Mouse (Mus musculus) limb, embryonic 13.5 days (tissue): Measurements from ENCODE around the gene 1110051M20Rik. TPM values are rescaled to one million over a fixed set of nuclear protein-coding genes. Genes with fewer than 3 reads are reported as not detected.

ENCODE experiments used
- ATAC-seq: fragments of 200-750 bp; cut with Nextera tagmentation; 2 replicates; pipeline ENCODE4 v1.8.0; 2017; ENCODE audit warnings: low read depth, moderate number of reproducible peaks, moderate TSS enrichment; ENCODE audit not compliant: low FRiP score
- H3K27ac ChIP-seq: fragments of 300-500 bp; sonication (generic); 2 replicates; pipeline ENCODE4 v1.5.1; 2015; ENCODE audit warnings: inconsistent platforms, mild to moderate bottlenecking, moderate library complexity
- H3K27me3 ChIP-seq: fragments of 300-500 bp; sonication (generic); 2 replicates; pipeline ENCODE4 v1.6.1; 2015; ENCODE audit warnings: mild to moderate bottlenecking, inconsistent platforms
- H3K36me3 ChIP-seq: fragments of 300-500 bp; sonication (generic); 2 replicates; pipeline ENCODE4 v1.6.1; 2015; ENCODE audit warnings: inconsistent platforms, mild to moderate bottlenecking, moderate library complexity
- H3K4me1 ChIP-seq: fragments of 300-500 bp; sonication (generic); 2 replicates; pipeline ENCODE4 v1.6.1; 2015; ENCODE audit warnings: inconsistent platforms
- H3K4me2 ChIP-seq: fragments of 300-500 bp; sonication (generic); replicated peaks from 2 replicates; pipeline ENCODE4 v1.6.1; 2015; ENCODE audit warnings: inconsistent platforms, mild to moderate bottlenecking, moderate library complexity
- H3K4me3 ChIP-seq: fragments of 300-500 bp; sonication (generic); 2 replicates; pipeline ENCODE4 v1.5.1; 2015; ENCODE audit warnings: moderate library complexity, mild to moderate bottlenecking, inconsistent platforms
- H3K9ac ChIP-seq: fragments of 300-500 bp; sonication (generic); 2 replicates; pipeline ENCODE4 v1.6.1; 2015; ENCODE audit warnings: mild to moderate bottlenecking, inconsistent platforms
- H3K9me3 ChIP-seq: fragments of 300-500 bp; sonication (generic); 2 replicates; pipeline ENCODE4 v1.6.1; 2016; ENCODE audit warnings: inconsistent platforms
- WGBS: fragments of 180-500 bp; shearing (Covaris S2); methylation state at CpG from one replicate; pipeline ENCODE4 v1.1.7; 2015; 5-methylcytosine and 5-hydroxymethylcytosine counted together
- polyA plus RNA-seq: library from polyadenylated mRNA; unstranded; fragments of >200 nt; fragmentation: Nextera tagmentation; extraction: Ambion mirVana; gene quantifications from 2 replicates; pipeline ENCODE4 v1.2.1, GENCODE M21; 2015

1110051M20Rik gene
- polyA plus RNA-seq, 1 experiment from 2014 or later: 79.4 TPM

DNA sequence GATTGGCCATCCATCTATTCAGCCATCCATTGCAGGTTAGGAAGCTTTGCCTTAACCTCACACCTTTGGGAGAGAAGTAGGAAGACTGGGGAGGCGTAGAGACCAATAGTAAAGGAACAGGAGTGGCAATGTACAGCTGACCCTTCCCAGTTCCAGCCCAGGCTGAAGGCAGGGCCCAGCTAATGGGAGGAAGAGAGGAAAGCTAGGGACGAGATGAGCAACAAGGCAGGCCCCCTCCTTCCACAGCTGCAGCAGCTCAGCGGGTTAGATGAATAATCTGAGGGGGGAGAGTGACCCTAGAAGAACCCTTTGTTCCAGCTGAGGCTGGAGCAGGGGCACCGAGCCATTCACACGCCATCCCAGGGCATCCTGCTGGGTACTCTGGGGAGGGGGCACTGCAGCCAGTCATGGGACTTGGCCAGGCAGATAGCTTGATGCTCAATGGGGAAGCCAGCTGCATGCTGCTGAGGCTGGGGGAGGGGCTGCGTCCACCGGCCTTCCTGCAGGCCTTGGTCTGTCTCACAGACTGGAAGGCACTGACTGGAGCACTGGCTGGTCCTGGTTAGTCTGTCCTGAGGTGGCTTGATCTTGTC, 25.6 kb upstream of the 1110051M20Rik start:
- H3K9ac ChIP-seq: no peak overlapping the region
- H3K4me2 ChIP-seq: no peak overlapping the region
- no peak overlapping the region for H3K4me3 ChIP-seq
- H3K4me1 ChIP-seq: peaks cover 22% of the 10 kb centered on the region
- no peaks in the 10 kb centered on the region for H3K9me3 ChIP-seq
- H3K27ac ChIP-seq: no peak overlapping the region
- peaks cover 38% of the 10 kb centered on the region for H3K36me3 ChIP-seq
- ATAC-seq: no peak
- no peaks in the 10 kb centered on the region for H3K27me3 ChIP-seq
- WGBS: 31% methylated on average over 7 of the region's 7 CpGs

DNA sequence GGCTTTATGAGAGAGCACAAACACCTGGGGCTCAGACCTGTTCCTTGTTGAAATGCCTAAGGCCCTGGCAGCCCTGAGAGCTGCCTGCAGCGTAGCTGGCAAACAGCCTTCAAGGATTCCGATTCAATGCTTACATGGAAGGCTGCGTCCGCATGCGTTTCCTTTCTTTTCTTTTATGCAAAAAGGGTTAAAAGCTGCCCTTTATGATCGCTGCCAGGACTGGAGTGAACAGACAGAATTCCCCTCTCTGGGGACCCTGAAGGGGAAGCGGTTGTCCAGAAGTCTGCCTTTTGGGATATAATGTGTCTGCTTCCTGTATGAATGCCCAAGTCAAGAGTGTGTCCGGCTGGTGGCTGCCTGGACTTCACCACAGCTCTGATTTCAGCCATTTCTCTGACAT, 23.1 kb upstream of the 1110051M20Rik start:
- no peak for ATAC-seq
- Histone ChIP-seq H3K4me2 (0 out of 2 replicates have a peak overlapping the region, but pooled peaks have one; percentile 11), H3K36me3 (peaks cover 13% of the 10 kb centered on the region), H3K27ac (peak overlapping the region; percentile 61), H3K9me3 (no peaks in the 10 kb centered on the region), H3K27me3 (no peaks in the 10 kb centered on the region), H3K4me1 (peaks cover 30% of the 10 kb centered on the region), H3K9ac (no peak overlapping the region), H3K4me3 (no peak overlapping the region)
- WGBS: 65% methylated on average over 8 of the region's 8 CpGs

DNA sequence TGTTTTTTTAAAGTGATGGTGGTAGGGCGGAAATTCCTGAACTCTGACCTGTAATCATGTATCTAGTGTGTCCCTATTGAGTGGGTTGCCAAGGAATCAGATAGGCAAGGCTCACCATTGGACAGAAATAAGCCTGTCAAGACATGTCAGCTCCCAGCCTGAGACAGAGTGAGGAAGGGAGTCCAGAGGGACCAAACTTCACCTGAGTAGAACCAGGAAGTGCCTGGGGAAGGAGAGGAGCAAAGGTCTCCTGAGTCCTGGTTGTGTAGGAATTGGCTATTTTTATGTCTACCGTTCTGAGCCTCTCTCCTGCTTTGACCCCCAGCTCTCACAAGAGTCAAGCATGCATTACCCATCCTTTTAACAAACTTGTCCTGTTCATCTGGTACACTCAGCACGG, 21.4 kb upstream of the 1110051M20Rik start:
- 85% methylated on average over 3 of the region's 3 CpGs for WGBS
- no peak overlapping the region for H3K27ac ChIP-seq
- peaks cover 46% of the 10 kb centered on the region for H3K4me1 ChIP-seq
- H3K4me2 ChIP-seq: no peak overlapping the region
- no peaks in the 10 kb centered on the region for H3K9me3 ChIP-seq
- no peak overlapping the region for H3K9ac ChIP-seq
- H3K36me3 ChIP-seq: no peaks in the 10 kb centered on the region; the same call in 1 of the 2 replicates
- H3K27me3 ChIP-seq: no peaks in the 10 kb centered on the region
- no peak overlapping the region for H3K4me3 ChIP-seq
- no peak for ATAC-seq

GRCm38 (mm10) chr2:91462681-91463080, 18.2 kb upstream of the 1110051M20Rik start:
- peak overlapping the region; percentile 48 for H3K4me2 ChIP-seq
- peaks cover 45% of the 10 kb centered on the region for H3K4me1 ChIP-seq
- H3K27me3 ChIP-seq: no peaks in the 10 kb centered on the region
- H3K9me3 ChIP-seq: no peaks in the 10 kb centered on the region
- no peak for ATAC-seq
- H3K27ac ChIP-seq: peak overlapping the region; percentile 23; the same call in 1 of the 2 replicates
- H3K9ac ChIP-seq: 0 out of 2 replicates have a peak overlapping the region, but pooled peaks have one; percentile 4
- 7% methylated on average over 12 of the region's 12 CpGs for WGBS
- no peaks in the 10 kb centered on the region for H3K36me3 ChIP-seq
- H3K4me3 ChIP-seq: no peak overlapping the region

DNA sequence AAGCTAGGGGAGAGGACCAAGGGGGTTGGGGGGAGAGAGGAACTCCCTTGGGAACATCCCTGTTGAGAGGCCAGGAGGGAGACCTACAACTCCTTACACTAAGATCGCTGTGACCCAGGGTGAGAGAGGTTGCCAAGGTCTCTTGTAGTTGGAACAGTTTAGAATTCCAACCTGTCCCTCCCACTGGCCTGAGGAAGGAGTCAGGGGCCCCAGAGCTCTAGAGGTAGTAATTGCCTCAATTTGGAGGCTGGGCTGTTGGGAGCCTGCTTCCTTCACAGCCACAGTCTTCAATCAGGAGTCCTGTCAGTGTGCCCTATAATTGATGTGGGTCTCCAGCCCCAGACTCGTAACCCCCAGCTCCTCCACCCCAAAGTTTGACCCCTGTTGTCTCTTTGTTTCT, 17.7 kb upstream of the 1110051M20Rik start:
- Histone ChIP-seq H3K27me3 (no peaks in the 10 kb centered on the region), H3K9me3 (no peaks in the 10 kb centered on the region), H3K9ac (peak overlapping the region; percentile 1; the same call in 1 of the 2 replicates), H3K36me3 (no peaks in the 10 kb centered on the region), H3K4me1 (peaks cover 40% of the 10 kb centered on the region), H3K27ac (peak overlapping the region; percentile 40; the same call in 1 of the 2 replicates), H3K4me2 (peak overlapping the region; percentile 48), H3K4me3 (no peak overlapping the region)
- no peak for ATAC-seq
- 17% methylated on average over 2 of the region's 2 CpGs for WGBS

- Histone ChIP-seq H3K9ac (no peak overlapping the region), H3K27me3 (no peaks in the 10 kb centered on the region), H3K9me3 (no peaks in the 10 kb centered on the region), H3K4me2 (peak overlapping the region; percentile 48; the same call in 1 of the 2 replicates), H3K36me3 (no peaks in the 10 kb centered on the region), H3K4me3 (no peak overlapping the region), H3K27ac (no peak overlapping the region), H3K4me1 (peaks cover 41% of the 10 kb centered on the region)
- no peak for ATAC-seq
- WGBS: 37% methylated on average over 3 of the region's 3 CpGs
Measured at GRCm38 (mm10) chr2:91461341-91461740, 16.8 kb upstream of the 1110051M20Rik start.

DNA sequence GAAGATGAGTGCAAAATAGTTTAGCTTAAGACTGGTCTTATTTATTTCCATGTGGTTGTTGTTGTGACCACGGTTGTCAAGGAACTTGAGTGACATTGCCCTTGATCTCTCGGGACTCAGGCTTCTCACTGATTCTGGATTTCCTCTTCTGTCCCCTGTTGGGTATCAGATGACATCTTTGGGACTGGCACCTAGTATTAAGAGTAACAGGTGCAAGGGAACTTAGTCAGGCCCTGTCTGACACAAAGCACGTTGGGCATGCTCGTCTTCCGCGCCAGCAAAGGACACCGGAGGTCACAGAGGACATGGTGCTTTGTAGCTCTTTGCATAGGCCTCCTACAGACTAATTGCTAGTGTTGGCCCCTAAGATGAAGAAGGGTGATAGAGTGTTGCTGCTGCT, 16.3 kb upstream of the 1110051M20Rik start:
- Histone ChIP-seq H3K27me3 (no peaks in the 10 kb centered on the region), H3K36me3 (no peaks in the 10 kb centered on the region), H3K9me3 (no peaks in the 10 kb centered on the region), H3K9ac (no peak overlapping the region), H3K4me1 (peaks cover 44% of the 10 kb centered on the region), H3K4me3 (no peak overlapping the region), H3K4me2 (peak overlapping the region; percentile 48; the same call in 1 of the 2 replicates), H3K27ac (no peak overlapping the region)
- no peak for ATAC-seq
- WGBS: 67% methylated on average over 7 of the region's 7 CpGs

- Histone ChIP-seq H3K9me3 (no peaks in the 10 kb centered on the region), H3K4me1 (peaks cover 46% of the 10 kb centered on the region), H3K4me3 (peak overlapping the region; percentile 87; the same call in 1 of the 2 replicates), H3K36me3 (no peaks in the 10 kb centered on the region), H3K4me2 (peak overlapping the region; percentile 73), H3K9ac (no peak overlapping the region), H3K27ac (peak overlapping the region; percentile 39; the same call in 1 of the 2 replicates), H3K27me3 (no peaks in the 10 kb centered on the region)
- no peak for ATAC-seq
- WGBS: 94% methylated on average over 6 of the region's 6 CpGs
Measured at GRCm38 (mm10) chr2:91460076-91460475, 15.6 kb upstream of the 1110051M20Rik start.

- H3K9ac ChIP-seq: peak overlapping the region; percentile 93
- H3K4me2 ChIP-seq: peak overlapping the region; percentile 73
- ATAC-seq: peak; percentile 51; the same call in 1 of the 2 replicates
- no peaks in the 10 kb centered on the region for H3K9me3 ChIP-seq
- H3K4me1 ChIP-seq: peaks cover 46% of the 10 kb centered on the region
- no peaks in the 10 kb centered on the region for H3K27me3 ChIP-seq
- no peaks in the 10 kb centered on the region for H3K36me3 ChIP-seq
- under 1% methylated on average over 32 of the region's 32 CpGs for WGBS
- peak overlapping the region; percentile 92 for H3K27ac ChIP-seq
- H3K4me3 ChIP-seq: peak overlapping the region; percentile 87
Measured at GRCm38 (mm10) chr2:91458673-91459391, 14.3 kb upstream of the 1110051M20Rik start.

DNA sequence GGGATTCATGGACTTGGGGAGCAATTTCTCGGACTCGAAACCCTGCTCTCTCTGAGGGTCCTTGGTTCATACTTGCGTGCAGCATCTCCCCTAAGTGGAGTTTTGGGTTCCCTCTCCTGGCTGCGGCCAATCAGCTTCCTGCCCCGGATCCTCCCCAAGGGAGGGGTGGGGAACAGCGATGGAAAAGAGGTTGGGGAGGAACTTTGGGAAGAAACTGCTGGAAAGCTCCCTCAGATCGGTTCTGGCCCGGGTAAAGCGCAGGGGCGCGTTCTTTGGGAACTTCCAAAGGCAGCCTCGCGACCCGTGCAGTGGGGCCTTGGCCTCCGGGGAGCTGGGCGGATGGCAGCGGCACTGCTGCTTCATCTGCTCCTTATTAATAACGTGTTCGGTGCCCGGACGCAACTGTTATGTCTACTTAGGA, 13.8 kb upstream of the 1110051M20Rik start:
- Histone ChIP-seq H3K27me3 (no peaks in the 10 kb centered on the region), H3K4me2 (peak overlapping the region; percentile 73), H3K27ac (peak overlapping the region; percentile 92), H3K4me3 (peak overlapping the region; percentile 87), H3K9me3 (no peaks in the 10 kb centered on the region), H3K9ac (peak overlapping the region; percentile 93), H3K36me3 (no peaks in the 10 kb centered on the region), H3K4me1 (peaks cover 44% of the 10 kb centered on the region)
- peak; percentile 26; the same call in 1 of the 2 replicates for ATAC-seq
- under 1% methylated on average over 21 of the region's 21 CpGs for WGBS

GRCm38 (mm10) chr2:91457656-91458251, 13.2 kb upstream of the 1110051M20Rik start:
- Histone ChIP-seq H3K4me3 (peak overlapping the region; percentile 87), H3K9ac (peak overlapping the region; percentile 93), H3K9me3 (no peaks in the 10 kb centered on the region), H3K27ac (peak overlapping the region; percentile 92), H3K27me3 (no peaks in the 10 kb centered on the region), H3K4me2 (peak overlapping the region; percentile 73), H3K36me3 (no peaks in the 10 kb centered on the region), H3K4me1 (peaks cover 42% of the 10 kb centered on the region)
- ATAC-seq: peak; percentile 48
- WGBS: 0% methylated on average over 45 of the region's 45 CpGs

DNA sequence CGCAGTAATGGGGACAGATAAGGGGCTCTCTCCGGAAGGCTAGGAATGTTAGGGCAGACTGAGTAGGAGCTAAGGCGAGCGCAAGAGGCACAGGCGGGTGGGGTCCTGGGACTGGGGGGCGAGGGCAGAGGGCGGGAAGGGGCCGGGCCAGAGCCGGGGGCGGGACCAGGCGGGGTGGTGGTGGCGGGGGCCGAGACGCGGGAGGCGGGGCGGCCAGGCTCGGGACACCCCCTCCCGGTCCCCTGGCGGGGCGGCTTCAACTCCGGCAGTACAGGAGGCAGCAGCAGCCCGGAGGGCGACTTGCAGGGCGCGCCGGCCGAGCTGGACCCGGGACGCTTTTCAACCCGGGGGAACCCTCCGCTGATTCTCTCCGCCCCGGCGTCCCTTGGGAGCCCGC, 12.8 kb upstream of the 1110051M20Rik start, which contains the start of gene Lrp4:
Lrp4 (plus strand) TSS at position 253 of the 397 bp plus-strand sequence.
- Histone ChIP-seq H3K4me3 (peak within 1 kb of the TSS; percentile 87), H3K4me1 (peaks cover 42% of the 10 kb centered on the region), H3K9me3 (no peaks in the 10 kb centered on the region), H3K36me3 (no peaks in the 10 kb centered on the region), H3K27me3 (no peaks in the 10 kb centered on the region), H3K9ac (peak within 1 kb of the TSS; percentile 93), H3K27ac (peak within 1 kb of the TSS; percentile 92), H3K4me2 (peak within 1 kb of the TSS; percentile 73)
- peak; percentile 70 for ATAC-seq
- 0% methylated on average over 27 of the region's 36 CpGs for WGBS
